Mouse (Mus musculus): ENCODE results near the gene Oxtr.

Oxtr gene

GRCm38 (mm10) chr6:112489910-112490559 lies at the start of gene Oxtr:
TSS of gene Oxtr (minus strand) at chr6:112489943.
- no peak for DNase-seq (ENCODE audit: low spot score in 2 of 2)

- no peak for DNase-seq (ENCODE audit: low spot score in 2 of 2)
These were observed 35.7 kb upstream of the Oxtr start for GRCm38 (mm10) chr6:112525434-112525833.

GRCm38 (mm10) chr6:112524459-112524858 lies 34.7 kb upstream of the Oxtr start:
- no peak for DNase-seq (ENCODE audit: low spot score in 2 of 2)

- peak in 1 of 2 experiments; percentile 36 for DNase-seq (ENCODE audit: low spot score in 2 of 2)
These were observed 28.2 kb upstream of the Oxtr start for GRCm38 (mm10) chr6:112517991-112518390.

GRCm38 (mm10) chr6:112517572-112517971 lies 27.8 kb upstream of the Oxtr start:
- DNase-seq (ENCODE audit: low spot score in 2 of 2): peak in 1 of 2 experiments; percentile 20

- DNase-seq (ENCODE audit: low spot score in 2 of 2): peak in 1 of 2 experiments; percentile 34
These were observed 26.8 kb upstream of the Oxtr start for GRCm38 (mm10) chr6:112516496-112516895.

GRCm38 (mm10) chr6:112514591-112514990 lies 24.8 kb upstream of the Oxtr start:
- no peak for DNase-seq (ENCODE audit: low spot score in 2 of 2)

- DNase-seq (ENCODE audit: low spot score in 2 of 2): no peak
These were observed 20.6 kb upstream of the Oxtr start for GRCm38 (mm10) chr6:112510346-112510745.

GRCm38 (mm10) chr6:112509590-112510131 lies 19.9 kb upstream of the Oxtr start:
- DNase-seq (ENCODE audit: low spot score in 2 of 2): no peak

GRCm38 (mm10) chr6:112507617-112508016 lies 17.9 kb upstream of the Oxtr start:
- DNase-seq (ENCODE audit: low spot score in 2 of 2): no peak

GRCm38 (mm10) chr6:112501156-112501555 lies 11.4 kb upstream of the Oxtr start:
- no peak for DNase-seq (ENCODE audit: low spot score in 2 of 2)

GRCm38 (mm10) chr6:112499456-112499855 lies 9.7 kb upstream of the Oxtr start:
- no peak for DNase-seq (ENCODE audit: low spot score in 2 of 2)

- DNase-seq (ENCODE audit: low spot score in 2 of 2): no peak
These were observed 9.0 kb upstream of the Oxtr start for GRCm38 (mm10) chr6:112498716-112499115.

- no peak for DNase-seq (ENCODE audit: low spot score in 2 of 2)
These were observed 7.7 kb upstream of the Oxtr start for GRCm38 (mm10) chr6:112497456-112497855.

- DNase-seq (ENCODE audit: low spot score in 2 of 2): no peak
These were observed 6.7 kb upstream of the Oxtr start for GRCm38 (mm10) chr6:112496291-112497060.

GRCm38 (mm10) chr6:112495219-112495618 lies 5.5 kb upstream of the Oxtr start:
- DNase-seq (ENCODE audit: low spot score in 2 of 2): no peak

GRCm38 (mm10) chr6:112494620-112495081 lies 4.9 kb upstream of the Oxtr start:
- DNase-seq (ENCODE audit: low spot score in 2 of 2): no peak

GRCm38 (mm10) chr6:112493371-112493770 lies 3.6 kb upstream of the Oxtr start:
- DNase-seq (ENCODE audit: low spot score in 2 of 2): no peak

GRCm38 (mm10) chr6:112492656-112493055 lies 2.9 kb upstream of the Oxtr start:
- DNase-seq (ENCODE audit: low spot score in 2 of 2): no peak

- DNase-seq (ENCODE audit: low spot score in 2 of 2): no peak
These were observed 1.8 kb upstream of the Oxtr start for GRCm38 (mm10) chr6:112491521-112491920.

- DNase-seq (ENCODE audit: low spot score in 2 of 2): peak; percentile 57 to 86
These were observed 991 bp upstream of the Oxtr start for GRCm38 (mm10) chr6:112490625-112491242.

GRCm38 (mm10) chr6:112489181-112489909 lies 398 bp downstream of the Oxtr start:
- DNase-seq (ENCODE audit: low spot score in 2 of 2): no peak

Data from spleen, postnatal 4 days (tissue).